Mouse (Mus musculus) forelimb bud, embryonic 11.5 days (tissue): ENCODE measurements at regions not wholly inside any gene's neighbourhood (a gene's known extent, or its start where the extent isn't known, plus 50 kb on each side); places are given as distances from the start of the nearest gene placed in this dataset.

Experiments
- DNase-seq: peaks from one replicate; pipeline ENCODE4 v3.0.0-alpha.2; 2012; ENCODE audit warnings: low read depth, low spot score

DNA sequence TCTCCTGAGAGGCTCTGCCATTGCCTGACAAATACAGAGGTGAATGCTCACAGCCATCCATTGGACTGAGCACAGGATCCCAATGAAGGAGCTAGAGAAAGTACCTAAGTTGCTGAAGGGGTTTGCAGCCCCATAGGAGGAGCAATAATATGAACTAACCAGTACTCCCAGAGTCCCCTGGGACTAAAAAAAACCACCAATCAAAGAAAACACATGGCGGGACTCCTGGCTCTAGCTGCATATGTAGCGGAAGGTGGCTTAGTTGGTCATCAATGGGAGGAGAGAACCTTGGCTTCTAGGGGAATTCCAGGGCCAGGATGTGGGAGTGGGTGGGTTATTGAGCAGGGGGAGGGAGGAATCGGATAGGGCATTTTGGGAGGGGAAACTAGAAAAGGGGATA lies 207.8 kb downstream of the Otol1 start:
- DNase-seq: no peak

DNA sequence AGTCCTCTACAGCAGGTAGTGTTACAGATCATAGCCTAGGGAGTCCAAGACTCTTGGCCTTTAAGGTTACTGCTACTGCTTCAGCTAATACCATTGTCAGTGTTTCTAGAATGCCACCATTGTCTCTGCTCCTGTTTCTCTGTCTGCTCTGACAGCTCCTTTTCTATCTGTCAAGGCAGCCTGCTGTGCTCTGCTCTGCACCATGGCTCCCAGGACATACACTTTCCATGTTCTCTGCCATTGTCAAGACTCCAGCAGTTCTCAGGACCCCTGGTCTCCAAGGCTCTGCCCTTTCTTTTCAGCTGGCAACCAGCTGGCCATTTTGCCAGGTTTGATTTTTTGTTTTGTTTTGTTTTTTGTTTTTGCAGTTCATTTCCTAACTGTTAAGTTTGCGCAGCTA lies 208.7 kb downstream of the Otol1 start:
- no peak for DNase-seq

DNA sequence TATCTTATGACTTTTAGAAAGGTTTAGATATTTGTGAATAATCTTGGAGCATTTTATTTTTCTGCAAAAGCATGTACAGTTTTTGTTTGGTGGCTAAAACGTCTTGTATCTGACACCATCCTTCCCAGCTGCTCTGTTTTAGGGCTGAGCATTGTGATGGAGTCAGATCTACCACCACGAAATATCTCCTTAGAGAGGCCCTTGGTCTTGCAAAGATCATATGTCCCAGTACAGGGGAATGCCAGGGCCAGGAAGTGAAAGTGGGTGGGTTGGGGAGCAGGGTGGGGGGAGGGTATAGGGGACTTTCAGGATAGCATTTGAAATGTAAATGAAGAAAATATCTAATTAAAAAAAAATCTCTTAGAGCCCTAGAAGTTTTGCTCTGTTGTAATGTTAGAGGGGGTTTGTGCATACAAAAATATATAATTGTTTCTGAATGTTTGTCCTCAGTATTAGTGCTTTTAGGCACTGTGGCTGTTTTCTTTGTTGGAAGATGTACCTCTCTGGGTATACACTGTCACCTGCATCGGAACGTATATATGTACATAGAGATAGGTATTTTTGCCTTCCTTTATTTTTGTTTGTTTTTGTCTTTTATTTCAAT lies 211.4 kb downstream of the Otol1 start:
- no peak for DNase-seq

- no peak for DNase-seq
Measured at GRCm38 (mm10) chr3:70223443-70224065, 216.1 kb downstream of the Otol1 start.

- DNase-seq: no peak
Measured at GRCm38 (mm10) chr3:70224846-70225245, 217.4 kb downstream of the Otol1 start.

DNA sequence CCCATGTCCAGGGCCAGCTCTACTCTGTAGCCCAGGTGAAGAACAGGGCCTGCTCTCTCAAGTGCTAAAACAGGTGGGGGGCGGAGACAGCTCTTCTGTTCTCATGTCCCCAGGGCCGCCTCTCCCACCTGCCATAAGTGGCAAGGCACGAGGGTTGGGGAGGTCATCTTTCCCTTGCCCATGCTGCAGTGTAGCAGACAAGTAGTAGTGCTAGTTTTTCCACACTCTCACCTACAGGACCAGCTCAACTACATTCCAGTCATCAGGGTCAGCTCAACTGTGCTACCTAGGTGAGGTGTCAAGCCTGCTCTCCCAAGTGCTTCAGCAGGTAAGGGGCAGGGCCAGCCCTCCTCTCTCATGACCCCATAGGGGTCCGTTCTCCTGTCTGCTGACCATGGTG lies 219.8 kb downstream of the Otol1 start:
- no peak for DNase-seq

- DNase-seq: no peak
Measured at GRCm38 (mm10) chr3:70248655-70249054, 241.2 kb downstream of the Otol1 start.

GRCm38 (mm10) chr3:70249922-70250321 lies 242.5 kb downstream of the Otol1 start:
- DNase-seq: no peak

GRCm38 (mm10) chr3:70250733-70251132 lies 243.3 kb downstream of the Otol1 start:
- no peak for DNase-seq

GRCm38 (mm10) chr3:70263318-70263717 lies 255.9 kb downstream of the Otol1 start:
- no peak for DNase-seq

- DNase-seq: peak; percentile 74
Measured at GRCm38 (mm10) chr3:70288590-70289388, 281.4 kb downstream of the Otol1 start.

GRCm38 (mm10) chr3:70307556-70307955 lies 300.1 kb downstream of the Otol1 start:
- DNase-seq: no peak

GRCm38 (mm10) chr3:70308061-70308461 lies 300.6 kb downstream of the Otol1 start:
- no peak for DNase-seq

GRCm38 (mm10) chr3:70309304-70309703 lies 301.9 kb downstream of the Otol1 start:
- no peak for DNase-seq

GRCm38 (mm10) chr3:70311055-70311454 lies 303.6 kb downstream of the Otol1 start:
- no peak for DNase-seq

- no peak for DNase-seq
Measured at GRCm38 (mm10) chr3:70312034-70312433, 304.6 kb downstream of the Otol1 start.

DNA sequence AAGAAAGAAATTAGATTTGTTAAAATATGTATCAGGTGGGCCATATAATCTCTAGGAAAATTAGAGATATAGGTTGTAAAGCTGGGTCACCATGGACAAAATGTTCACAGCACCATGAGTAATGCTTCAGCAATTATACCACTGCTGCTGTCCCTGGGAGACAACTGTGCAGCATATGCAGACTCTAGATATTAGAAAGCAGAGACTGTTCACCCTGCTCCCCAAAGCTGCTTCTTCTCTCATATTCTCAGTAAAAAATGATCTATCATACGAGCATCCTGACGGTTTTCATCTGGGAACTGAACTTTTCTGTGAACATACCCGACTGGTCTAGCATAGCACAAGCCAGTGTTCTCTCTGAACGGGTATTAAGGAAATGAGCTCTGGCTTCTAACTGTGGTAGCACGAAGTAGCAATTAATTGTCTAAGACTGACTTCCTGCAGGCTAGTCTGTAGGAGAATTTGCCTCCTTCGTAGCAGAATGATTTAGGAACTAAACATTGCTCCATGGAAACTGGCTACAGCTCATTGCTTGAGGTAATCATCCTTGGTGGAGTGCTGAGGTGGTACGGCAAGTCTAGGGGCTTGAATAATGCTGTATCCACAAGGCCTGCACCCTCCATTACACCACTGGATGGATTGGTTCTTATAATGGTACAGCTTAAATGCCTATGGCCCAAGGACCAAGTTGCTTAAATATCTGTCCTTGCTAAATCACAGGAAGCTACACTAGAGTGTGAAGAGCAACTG lies 305.9 kb downstream of the Otol1 start:
- no peak for DNase-seq

DNA sequence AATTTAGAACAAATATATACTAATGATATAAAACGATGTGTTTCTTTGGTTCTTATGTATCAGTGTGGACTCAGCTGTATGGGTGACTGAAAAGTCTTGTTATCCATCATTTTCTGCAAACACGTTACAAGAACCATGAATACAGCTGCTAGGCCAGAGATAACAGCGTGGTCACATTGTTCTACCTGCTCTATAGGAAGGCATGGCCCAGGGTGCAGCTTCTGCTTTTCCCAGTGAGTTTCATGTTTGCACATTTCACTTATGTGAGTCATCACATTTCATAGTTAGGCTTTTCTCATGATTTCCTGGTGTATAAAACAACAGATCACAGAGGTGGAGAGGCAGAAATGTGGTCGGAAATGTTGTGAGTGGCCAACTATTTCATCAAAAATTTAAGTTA lies 306.8 kb downstream of the Otol1 start:
- no peak for DNase-seq

DNA sequence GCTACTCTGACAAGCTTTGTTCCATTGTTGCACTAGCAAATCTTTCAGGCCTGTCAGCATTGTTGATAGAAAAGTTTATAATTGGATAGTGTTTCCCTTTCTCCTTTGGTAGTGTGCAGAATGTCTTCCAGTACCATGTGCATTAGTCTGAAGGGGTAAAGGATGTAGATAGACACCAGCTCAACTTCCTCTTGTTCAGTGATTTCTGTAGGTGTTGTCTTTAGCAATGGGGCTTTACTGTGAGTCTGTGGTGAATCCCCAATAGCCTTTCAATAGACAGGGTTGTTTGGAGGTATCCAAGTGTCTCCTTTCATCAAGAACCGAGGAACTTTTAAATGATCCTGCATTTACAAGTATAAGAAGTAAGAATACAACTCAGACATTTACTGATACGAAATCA lies 311.0 kb downstream of the Otol1 start:
- no peak for DNase-seq

DNA sequence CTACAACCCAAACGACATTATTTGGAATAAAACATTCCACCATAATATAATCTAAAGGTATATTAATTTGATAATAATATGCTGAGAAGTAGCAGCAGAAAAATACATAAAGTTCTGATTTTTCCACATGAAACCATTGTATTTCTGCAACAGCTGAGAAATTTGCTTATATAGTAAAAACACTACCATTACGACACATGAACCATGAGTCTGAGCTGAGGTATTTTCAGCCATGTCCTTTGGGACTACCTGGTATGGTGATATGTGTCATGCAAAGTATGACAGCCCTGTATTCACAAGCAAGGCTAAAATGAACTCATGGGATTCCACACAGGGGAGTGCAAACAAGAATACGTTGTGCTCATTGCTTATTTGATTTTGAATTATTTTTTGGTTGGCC lies 311.7 kb downstream of the Otol1 start:
- DNase-seq: no peak

GRCm38 (mm10) chr3:70321161-70321657 lies 313.8 kb downstream of the Otol1 start:
- no peak for DNase-seq

DNA sequence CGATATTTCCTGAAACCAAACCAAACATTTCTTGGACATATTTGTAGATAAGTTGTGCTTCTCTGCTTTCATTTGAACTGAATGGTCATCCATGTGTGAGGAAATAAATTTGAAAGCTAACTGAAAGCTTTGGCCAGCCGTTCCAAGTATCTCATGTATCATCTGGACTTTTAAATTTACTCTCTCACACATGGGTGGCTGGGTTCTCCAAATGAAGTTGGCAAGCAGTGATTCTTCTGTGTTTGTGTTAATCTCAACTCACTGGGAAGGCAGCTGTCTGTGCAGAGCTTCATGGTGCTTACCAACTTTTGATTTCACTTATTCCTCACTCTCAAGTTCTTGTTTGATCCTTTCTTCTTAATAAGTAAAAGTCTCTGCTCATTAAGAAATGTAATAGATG lies 317.3 kb downstream of the Otol1 start:
- no peak for DNase-seq
